Mouse (Mus musculus) neural tube, embryonic 14.5 days (tissue): ENCODE results near the gene Ubxn11. TPM values are rescaled to one million over a fixed set of nuclear protein-coding genes. Genes with fewer than 3 reads are reported as not detected.

ENCODE experiments used
- ATAC-seq: fragments of 200-750 bp; cut with Nextera tagmentation; 2 replicates; pipeline ENCODE4 v1.8.0; 2017; ENCODE audit warnings: low read depth, mild to moderate bottlenecking, moderate TSS enrichment, moderate library complexity
- H3K27ac ChIP-seq: fragments of 300-500 bp; sonication (generic); 2 replicates; pipeline ENCODE4 v1.5.1; 2014; ENCODE audit warnings: low read depth, mild to moderate bottlenecking, control low read depth, low read length, moderate library complexity, mixed read lengths
- H3K27me3 ChIP-seq: fragments of 300-500 bp; sonication (generic); 2 replicates; pipeline ENCODE4 v1.6.1; 2014; ENCODE audit warnings: low read length; ENCODE audit not compliant: control insufficient read depth, insufficient read depth
- H3K36me3 ChIP-seq: fragments of 300-500 bp; sonication (generic); 2 replicates; pipeline ENCODE4 v1.6.1; 2014; ENCODE audit warnings: low read length, mixed read lengths; ENCODE audit not compliant: control insufficient read depth, insufficient read depth
- H3K4me1 ChIP-seq: fragments of 300-500 bp; sonication (generic); 2 replicates; pipeline ENCODE4 v1.6.1; 2014; ENCODE audit warnings: low read length; ENCODE audit not compliant: control insufficient read depth, insufficient read depth
- H3K4me2 ChIP-seq: fragments of 300-500 bp; sonication (generic); 2 replicates; pipeline ENCODE4 v1.6.1; 2014; ENCODE audit warnings: mild to moderate bottlenecking, low read depth, low read length, control low read depth
- H3K4me3 ChIP-seq: fragments of 300-500 bp; sonication (generic); 2 replicates; pipeline ENCODE4 v1.5.1; 2014; ENCODE audit warnings: low read depth, low read length, control low read depth, mixed read lengths
- H3K9ac ChIP-seq: fragments of 300-500 bp; sonication (generic); replicated peaks from 2 replicates; pipeline ENCODE4 v1.6.1; 2014; ENCODE audit warnings: low read depth, mild to moderate bottlenecking, control low read depth, low read length, mixed read lengths
- H3K9me3 ChIP-seq: fragments of 300-500 bp; sonication (generic); 2 replicates; pipeline ENCODE4 v1.6.1; 2016; ENCODE audit warnings: low read length; ENCODE audit not compliant: control insufficient read depth
- WGBS: fragments of 180-500 bp; shearing (Covaris S2); extraction: QIAGEN DNeasy Blood & Tissue Kit; methylation state at CpG from one replicate; pipeline ENCODE4 v1.1.7; 2014; 5-methylcytosine and 5-hydroxymethylcytosine counted together
- polyA plus RNA-seq: library from polyadenylated mRNA; unstranded; fragments of >200 nt; fragmentation: Nextera tagmentation; extraction: Ambion mirVana; gene quantifications from 2 replicates; pipeline ENCODE4 v1.2.1, GENCODE M21; 2014

Gene Ubxn11
- polyA plus RNA-seq, 1 experiment from 2014 or later = 26.9 TPM

DNA sequence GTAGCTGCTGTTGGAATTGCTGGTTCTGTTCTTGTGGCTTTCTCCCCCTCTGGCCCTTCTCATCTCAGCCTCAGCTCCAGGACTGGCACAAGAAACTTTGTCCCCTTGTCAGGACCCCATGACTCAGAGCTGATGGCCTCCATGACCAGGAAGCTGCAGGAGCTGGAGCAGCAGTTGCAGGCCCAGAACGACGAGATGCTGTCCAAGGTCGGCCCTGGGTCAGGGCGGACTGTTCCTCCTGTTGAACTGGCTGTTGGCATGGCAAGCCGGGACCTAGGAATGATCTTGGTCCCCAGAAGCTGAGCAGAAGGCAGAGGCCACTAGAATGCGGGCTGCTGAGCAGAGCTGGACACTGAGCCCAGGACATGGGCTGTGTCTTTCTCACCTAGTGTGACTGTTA is 10.0 kb downstream of the Ubxn11 start:
- H3K4me1 ChIP-seq = no peaks in the 10 kb centered on the region
- 87% methylated on average over 6 of the region's 6 CpGs for WGBS
- H3K4me3 ChIP-seq = no peak overlapping the region
- no peaks in the 10 kb centered on the region for H3K27me3 ChIP-seq
- H3K9me3 ChIP-seq = no peaks in the 10 kb centered on the region
- no peak overlapping the region for H3K4me2 ChIP-seq
- no peak overlapping the region for H3K27ac ChIP-seq
- H3K36me3 ChIP-seq = no peaks in the 10 kb centered on the region
- H3K9ac ChIP-seq = no peak overlapping the region
- ATAC-seq = no peak

GRCm38 (mm10) chr4:134113356-134113994 is 11.1 kb downstream of the Ubxn11 start:
- 59% methylated on average over 10 of the region's 10 CpGs for WGBS
- H3K4me1 ChIP-seq = no peaks in the 10 kb centered on the region
- H3K27me3 ChIP-seq = no peaks in the 10 kb centered on the region
- no peak overlapping the region for H3K27ac ChIP-seq
- H3K4me3 ChIP-seq = no peak overlapping the region
- no peak for ATAC-seq
- H3K9me3 ChIP-seq = no peaks in the 10 kb centered on the region
- H3K4me2 ChIP-seq = no peak overlapping the region
- H3K36me3 ChIP-seq = no peaks in the 10 kb centered on the region
- no peak overlapping the region for H3K9ac ChIP-seq

- H3K36me3 ChIP-seq = no peaks in the 10 kb centered on the region
- H3K4me1 ChIP-seq = no peaks in the 10 kb centered on the region
- no peaks in the 10 kb centered on the region for H3K9me3 ChIP-seq
- no peak overlapping the region for H3K4me3 ChIP-seq
- H3K27ac ChIP-seq = no peak overlapping the region
- WGBS = 92% methylated on average over 4 of the region's 4 CpGs
- H3K9ac ChIP-seq = no peak overlapping the region
- H3K4me2 ChIP-seq = no peak overlapping the region
- H3K27me3 ChIP-seq = no peaks in the 10 kb centered on the region
- no peak for ATAC-seq
Observed at GRCm38 (mm10) chr4:134114038-134114437, 11.7 kb downstream of the Ubxn11 start.

DNA sequence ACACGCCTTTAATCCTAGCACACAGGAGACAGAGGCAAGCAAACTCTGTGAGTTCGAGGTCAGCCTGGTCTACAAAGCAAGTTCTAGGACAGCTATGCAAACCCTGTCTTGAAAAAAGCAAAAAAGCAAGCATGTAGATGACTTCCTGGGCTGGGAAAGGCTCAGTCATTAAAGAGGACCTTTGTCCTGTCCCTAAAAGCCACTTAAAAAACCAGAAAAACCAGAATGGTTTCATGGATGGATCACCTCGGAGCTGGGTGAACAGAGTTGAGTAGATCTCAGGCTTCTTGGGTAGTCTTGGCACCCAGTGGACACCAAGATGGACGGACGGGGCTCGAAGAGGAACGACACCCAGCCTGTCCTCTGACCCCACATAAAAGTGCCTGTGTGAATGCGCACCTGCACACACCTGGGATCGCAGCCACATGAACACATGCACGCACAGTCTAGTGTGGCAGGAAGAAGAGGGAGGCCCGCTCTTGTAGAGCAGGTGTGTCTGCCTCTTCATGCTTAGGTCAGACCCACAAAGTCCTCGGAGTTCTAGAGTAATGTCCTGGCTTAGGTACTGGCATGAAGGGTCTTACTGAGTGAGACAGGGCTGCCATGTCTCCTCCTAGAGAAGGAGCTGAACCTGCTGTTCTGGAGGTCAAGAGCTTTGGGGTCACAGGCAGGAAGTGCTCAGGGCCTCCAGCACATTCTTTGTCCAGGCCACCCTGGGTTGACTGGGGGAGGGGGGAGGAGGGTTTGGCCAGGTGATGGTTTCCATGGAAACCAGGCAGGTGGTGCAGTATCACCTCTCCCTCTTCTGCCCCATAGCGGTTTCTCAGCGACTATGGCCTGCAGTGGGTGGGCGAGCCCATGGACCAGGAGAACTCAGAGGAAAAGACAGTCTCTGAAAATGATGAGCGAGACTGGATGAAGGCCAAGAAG is 13.1 kb downstream of the Ubxn11 start:
- Histone ChIP-seq H3K4me3 (no peak overlapping the region), H3K27ac (no peak overlapping the region), H3K4me1 (no peaks in the 10 kb centered on the region), H3K27me3 (no peaks in the 10 kb centered on the region), H3K9ac (no peak overlapping the region), H3K36me3 (no peaks in the 10 kb centered on the region), H3K9me3 (no peaks in the 10 kb centered on the region), H3K4me2 (no peak overlapping the region)
- no peak for ATAC-seq
- WGBS = 88% methylated on average over 16 of the region's 16 CpGs

DNA sequence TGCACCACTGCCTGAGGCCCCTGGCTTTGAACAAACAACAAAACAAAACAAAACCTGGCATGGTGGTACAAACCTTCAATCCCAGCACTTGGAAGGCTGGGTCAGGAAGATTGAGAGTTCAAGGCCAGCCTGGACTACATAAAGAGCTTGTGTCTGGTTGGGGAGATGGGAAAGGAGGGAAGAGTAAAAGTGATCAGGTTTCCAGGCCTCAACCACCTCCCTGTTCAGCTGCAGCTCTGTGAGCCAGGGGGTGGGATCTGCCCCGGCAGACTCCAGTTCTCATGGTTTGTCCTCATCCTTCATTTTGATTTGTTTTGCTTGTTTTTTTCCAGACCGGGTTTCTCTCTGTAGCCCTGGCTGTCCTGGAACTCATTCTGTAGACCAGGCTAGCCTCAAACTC is 14.1 kb downstream of the Ubxn11 start:
- 85% methylated on average over 2 of the region's 2 CpGs for WGBS
- Histone ChIP-seq H3K36me3 (no peaks in the 10 kb centered on the region), H3K27ac (no peak overlapping the region), H3K9ac (no peak overlapping the region), H3K27me3 (no peaks in the 10 kb centered on the region), H3K4me3 (no peak overlapping the region), H3K4me2 (no peak overlapping the region), H3K4me1 (no peaks in the 10 kb centered on the region), H3K9me3 (no peaks in the 10 kb centered on the region)
- no peak for ATAC-seq

DNA sequence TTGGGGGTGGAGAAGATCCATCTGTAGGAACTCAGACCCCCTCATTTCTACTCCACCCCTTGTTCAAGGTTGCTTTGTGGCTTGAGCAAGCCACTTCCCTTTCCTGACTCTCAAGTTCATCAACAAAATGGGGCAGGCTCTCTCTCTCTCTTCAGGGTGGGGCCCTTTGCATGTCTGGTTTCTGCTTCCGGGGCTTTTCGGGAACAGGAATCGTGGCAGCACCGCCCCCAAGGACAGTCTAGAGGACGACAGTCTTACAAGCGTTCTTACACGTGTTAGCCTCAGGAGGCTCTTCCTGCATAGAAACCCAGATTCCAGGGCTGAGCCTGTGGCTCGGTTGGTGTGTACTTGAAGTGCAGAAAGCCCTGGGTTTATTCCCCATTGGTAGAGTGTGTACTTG is 14.6 kb downstream of the Ubxn11 start:
- Histone ChIP-seq H3K36me3 (no peaks in the 10 kb centered on the region), H3K9ac (no peak overlapping the region), H3K27ac (no peak overlapping the region), H3K4me3 (no peak overlapping the region), H3K27me3 (no peaks in the 10 kb centered on the region), H3K9me3 (no peaks in the 10 kb centered on the region), H3K4me1 (no peaks in the 10 kb centered on the region), H3K4me2 (no peak overlapping the region)
- no peak for ATAC-seq
- 85% methylated on average over 8 of the region's 8 CpGs for WGBS

- no peaks in the 10 kb centered on the region for H3K36me3 ChIP-seq
- H3K4me2 ChIP-seq = no peak overlapping the region
- H3K9me3 ChIP-seq = no peaks in the 10 kb centered on the region
- H3K4me1 ChIP-seq = no peaks in the 10 kb centered on the region
- whole genome bisulfite sequencing = 76% methylated on average over 14 of the region's 14 CpGs
- no peaks in the 10 kb centered on the region for H3K27me3 ChIP-seq
- H3K27ac ChIP-seq = no peak overlapping the region
- H3K4me3 ChIP-seq = no peak overlapping the region
- no peak for ATAC-seq
- H3K9ac ChIP-seq = no peak overlapping the region
Observed at GRCm38 (mm10) chr4:134118126-134118800, 15.9 kb downstream of the Ubxn11 start.

DNA sequence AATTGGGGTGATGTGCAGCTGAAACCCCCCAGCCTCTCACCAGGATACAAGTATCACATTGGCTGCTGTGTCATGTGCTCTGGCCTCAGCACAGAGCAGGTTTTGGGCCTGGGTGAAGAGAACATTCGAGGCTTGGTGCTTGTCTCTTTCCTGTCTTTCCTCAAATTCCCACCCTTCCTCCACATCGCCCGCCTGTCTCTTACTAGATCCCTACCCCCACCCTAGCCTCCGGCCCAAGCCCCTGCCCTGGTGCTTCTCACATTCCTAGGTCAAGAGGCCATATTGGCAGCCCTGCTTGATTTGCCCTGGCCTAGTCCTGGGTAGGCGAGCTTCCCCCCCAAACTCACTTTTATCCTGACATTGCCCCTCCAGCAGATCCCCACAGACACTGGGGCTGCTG is 16.7 kb downstream of the Ubxn11 start:
- 77% methylated on average over 5 of the region's 5 CpGs for WGBS
- no peak overlapping the region for H3K4me3 ChIP-seq
- no peaks in the 10 kb centered on the region for H3K27me3 ChIP-seq

GRCm38 (mm10) chr4:134119644-134120043 is 17.3 kb downstream of the Ubxn11 start:
- Histone ChIP-seq H3K27me3 (no peaks in the 10 kb centered on the region), H3K36me3 (no peaks in the 10 kb centered on the region), H3K9me3 (no peaks in the 10 kb centered on the region), H3K4me3 (no peak overlapping the region), H3K4me2 (no peak overlapping the region), H3K4me1 (no peaks in the 10 kb centered on the region), H3K9ac (no peak overlapping the region), H3K27ac (no peak overlapping the region)
- ATAC-seq = no peak
- WGBS = 69% methylated on average over 9 of the region's 9 CpGs

More for the DNA sequence above, 16.7 kb downstream of the Ubxn11 start:
- H3K9ac ChIP-seq = no peak overlapping the region
- ATAC-seq = no peak
- H3K36me3 ChIP-seq = no peaks in the 10 kb centered on the region
- H3K4me2 ChIP-seq = no peak overlapping the region
- no peaks in the 10 kb centered on the region for H3K9me3 ChIP-seq
- H3K4me1 ChIP-seq = no peaks in the 10 kb centered on the region
- no peak overlapping the region for H3K27ac ChIP-seq
